Mouse (Mus musculus): Measurements from ENCODE around the gene Kdm2a.

Kdm2a gene

DNA sequence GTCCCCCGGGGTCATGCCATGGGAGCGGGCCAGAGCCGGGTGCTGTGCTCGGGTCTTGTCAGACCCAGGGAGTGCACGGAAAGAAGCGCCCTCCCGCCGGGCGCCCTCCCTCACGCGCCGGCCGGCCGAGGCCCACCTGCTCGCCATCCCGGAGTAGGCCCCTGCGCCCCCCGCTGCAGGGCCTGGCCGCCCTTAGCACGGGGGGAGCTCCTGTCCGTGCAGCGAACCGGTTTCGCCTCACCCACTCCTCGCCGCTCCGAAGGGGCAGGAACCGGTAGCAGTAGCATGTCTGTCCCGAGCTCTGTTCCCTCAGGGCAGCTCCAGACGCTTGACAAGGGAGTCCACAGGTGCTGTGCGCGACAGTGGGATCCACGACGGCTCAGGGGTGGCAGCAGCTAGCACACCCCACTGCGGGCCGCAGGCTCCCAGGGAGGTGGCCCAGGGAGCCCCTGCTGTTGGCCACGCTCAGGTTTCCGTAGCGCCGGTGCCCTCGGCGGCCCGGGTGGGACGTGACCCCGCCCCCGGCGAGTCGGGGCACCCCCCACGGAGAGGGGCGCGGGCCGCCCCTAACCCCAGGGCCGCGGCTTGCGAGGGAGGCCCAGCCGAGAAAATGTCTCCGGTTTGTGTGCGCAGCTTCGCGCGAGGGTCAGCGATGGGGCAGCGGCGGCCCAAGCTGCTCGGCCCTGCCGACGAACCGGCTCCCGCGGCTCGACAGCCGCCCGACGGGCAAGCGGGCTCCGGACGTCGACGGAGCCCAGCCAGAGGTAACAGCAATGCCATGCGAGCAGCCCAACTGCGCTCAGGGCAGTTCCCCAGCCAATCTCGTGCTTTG lies at the start of gene Kdm2a:
Kdm2a (minus strand) TSS at position 488 of the 832 bp plus-strand sequence.
- DNase-seq (ENCODE audit: low spot score in 2 of 2), result peak; percentile 65 to 75

DNA sequence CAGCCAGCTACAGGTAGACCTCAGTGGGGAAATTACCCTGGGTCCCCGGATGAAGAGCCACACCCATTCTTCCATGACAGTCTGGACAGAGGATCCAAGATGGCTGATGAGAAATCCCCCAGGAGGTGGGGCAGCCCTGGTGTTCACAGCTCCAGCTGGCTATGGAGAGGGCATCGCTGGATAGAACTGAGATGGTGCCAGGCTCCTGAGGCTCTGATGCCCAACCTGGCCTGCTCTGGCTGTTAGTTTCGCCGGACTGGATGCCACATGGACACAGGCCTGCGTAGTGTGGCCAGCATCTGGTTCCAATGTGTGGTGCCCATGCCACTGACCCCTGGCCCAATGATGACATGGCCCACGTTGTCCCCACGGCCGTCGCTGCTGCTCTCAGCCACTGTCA lies 49.4 kb upstream of the Kdm2a start:
- DNase-seq (ENCODE audit: low spot score in 2 of 2), result no peak

DNA sequence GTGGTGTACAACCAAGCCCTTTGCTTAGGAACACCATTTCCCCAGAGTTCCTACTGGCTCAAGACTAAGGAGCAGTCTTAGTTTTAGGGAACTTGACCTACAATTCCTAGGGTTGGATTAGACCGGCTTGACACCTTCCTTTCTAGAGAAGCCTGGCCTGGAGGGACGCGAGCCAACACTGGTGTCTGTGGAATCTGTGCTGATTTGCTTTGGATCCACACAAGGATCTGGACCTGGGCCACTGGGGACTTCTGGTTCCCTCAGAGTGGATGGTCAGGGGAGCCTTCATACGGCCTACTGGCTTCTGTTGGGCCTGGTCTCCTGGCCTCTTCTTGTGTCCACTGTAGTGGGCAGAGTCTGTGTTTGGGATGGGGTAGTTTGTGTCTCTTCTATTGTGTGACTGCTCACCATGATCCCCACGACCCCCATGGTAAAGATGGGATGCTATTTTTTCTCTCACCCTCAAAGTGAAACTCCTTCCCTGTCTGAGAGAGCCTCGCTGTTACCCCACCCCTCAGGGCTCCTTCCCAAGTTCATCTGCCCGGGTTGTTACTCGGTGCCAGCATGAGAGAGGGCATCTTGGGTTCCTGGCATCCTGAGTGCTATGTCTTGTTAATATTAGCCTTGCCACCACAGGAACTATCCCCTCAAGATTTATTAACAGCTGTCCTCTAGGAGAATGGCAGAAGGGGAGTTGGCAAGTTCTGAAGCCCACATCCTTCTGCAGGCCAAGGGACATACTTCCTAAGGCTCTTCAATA lies 48.8 kb upstream of the Kdm2a start:
- no peak for DNase-seq (ENCODE audit: low spot score in 2 of 2)

DNA sequence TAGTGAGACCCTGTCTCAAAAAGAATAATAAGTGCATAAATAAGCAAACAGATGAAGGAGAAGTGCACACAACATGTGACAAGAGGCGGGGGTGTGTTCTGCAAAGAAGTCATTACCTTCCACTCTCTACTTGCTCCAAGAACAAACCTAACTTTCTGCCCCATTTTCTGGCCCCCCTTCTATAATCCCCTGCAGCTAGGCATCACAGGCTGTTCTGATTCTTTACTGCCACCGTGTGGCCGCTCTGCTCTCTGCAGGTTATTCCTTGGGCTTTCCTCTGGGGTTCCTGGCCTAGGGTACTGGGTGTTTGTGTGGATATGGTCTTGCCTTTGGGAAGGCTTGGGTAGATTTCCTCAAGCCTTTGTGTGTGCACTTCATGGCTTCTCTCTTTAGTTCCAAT lies 44.3 kb upstream of the Kdm2a start:
- peak; percentile 57 to 77 for DNase-seq (ENCODE audit: low spot score in 2 of 2)

DNA sequence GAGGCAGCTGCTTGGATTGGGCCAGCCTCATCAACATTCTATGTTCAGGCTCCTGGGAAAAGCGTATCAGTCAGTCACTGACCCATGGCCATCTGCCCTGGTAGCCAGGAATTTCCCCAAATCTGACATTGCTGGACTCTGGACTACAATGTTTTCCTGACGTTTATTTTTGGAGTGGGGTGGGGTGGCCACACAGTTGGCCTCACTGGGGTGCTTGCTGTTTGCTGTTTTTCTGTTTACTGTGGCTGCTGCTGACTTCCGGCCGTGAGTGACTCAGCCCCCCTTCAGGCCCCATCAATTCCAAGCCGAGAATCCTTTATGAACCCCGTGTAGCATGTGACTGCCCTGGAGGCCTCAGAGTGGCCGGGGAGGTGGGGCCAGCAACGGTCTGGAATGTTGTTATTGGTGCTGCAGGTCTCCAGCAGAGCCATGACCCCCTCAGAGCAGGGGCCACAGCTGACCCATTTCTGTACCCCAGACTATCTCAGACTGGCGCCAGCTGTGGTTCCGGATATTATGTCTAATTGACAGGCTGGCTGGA lies 43.6 kb upstream of the Kdm2a start:
- DNase-seq (ENCODE audit: low spot score in 2 of 2), result peak in 1 of 2 experiments; percentile 40

DNA sequence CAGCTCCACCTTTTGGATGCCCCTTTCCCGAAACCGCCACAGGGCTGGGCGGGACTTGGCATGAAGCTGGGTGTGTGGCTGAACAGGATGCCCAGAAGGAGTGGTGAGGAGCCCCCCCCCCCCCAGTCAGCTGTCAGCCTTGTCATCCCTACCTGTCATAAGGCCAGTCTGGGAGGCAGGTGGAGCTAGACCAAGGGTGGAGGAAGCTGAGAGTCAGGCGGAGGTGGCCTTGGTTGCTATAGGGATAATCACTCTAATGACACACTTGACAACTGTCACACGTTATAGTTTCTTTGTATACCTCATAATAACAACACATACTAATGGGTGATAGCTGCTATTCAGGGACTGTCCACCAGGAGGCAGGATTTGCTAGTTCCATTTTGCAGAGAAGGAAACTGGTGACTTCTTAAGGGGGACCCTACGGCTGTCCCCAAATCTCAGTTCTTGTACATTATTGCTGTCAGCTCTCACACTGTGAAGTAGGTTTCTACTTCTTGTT lies 43.1 kb upstream of the Kdm2a start:
- peak; percentile 60 to 77 for DNase-seq (ENCODE audit: low spot score in 2 of 2)

DNA sequence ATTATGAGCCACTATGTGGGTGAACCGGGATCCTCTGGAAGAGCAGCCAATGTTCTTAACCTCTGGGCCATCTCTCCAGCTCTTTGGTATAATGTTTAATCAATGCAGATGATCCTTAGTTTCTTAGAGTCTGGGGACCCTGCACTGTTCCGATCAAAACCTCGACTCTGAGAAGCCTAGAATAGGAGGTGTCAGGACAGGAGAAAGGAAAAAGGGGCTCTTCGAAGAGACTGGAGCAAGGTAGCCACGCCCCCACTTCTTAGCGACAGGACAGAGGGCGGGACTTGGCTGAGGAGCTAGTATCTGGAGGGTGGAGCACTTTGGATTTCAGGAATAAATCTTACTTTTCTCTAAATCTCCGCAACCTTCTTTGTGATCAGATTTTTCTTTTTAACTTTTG lies 42.1 kb upstream of the Kdm2a start:
- DNase-seq (ENCODE audit: low spot score in 2 of 2), result no peak

DNA sequence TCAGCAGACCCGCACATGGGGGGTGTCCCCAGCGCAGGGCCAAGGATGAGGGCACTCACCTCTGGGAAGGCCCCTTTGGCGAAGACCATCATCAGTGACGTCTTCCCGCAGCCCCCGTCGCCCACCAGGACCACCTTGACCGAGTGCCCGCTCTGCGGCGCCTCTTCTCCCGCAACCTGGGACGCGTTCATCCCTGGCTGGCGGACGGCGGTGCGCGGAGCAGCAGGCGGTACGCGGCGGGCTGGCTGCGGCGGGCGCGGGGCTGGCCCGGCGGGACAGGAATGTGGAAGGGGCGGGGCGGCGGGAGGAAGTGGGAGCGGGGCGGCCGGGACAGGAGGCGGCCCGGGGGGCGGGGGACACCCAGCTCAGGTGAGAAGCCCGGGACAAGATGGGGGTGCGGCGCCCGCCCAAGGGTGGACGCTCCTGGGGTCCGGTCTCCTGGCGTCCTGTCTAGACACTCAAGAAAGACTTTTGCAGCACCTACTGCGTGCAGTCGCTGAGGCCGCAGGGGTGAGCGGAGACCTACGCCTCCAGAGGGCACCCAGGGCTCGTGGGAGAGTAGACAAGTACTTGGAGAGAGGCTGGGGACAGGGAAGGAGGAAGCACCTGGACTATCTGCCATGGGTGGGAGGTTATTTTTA lies 41.2 kb upstream of the Kdm2a start, which contains the start of gene Rhod:
Rhod (minus strand) TSS at position 272 of the 641 bp plus-strand sequence.
- peak in 1 of 2 experiments; percentile 37 for DNase-seq (ENCODE audit: low spot score in 2 of 2)

DNA sequence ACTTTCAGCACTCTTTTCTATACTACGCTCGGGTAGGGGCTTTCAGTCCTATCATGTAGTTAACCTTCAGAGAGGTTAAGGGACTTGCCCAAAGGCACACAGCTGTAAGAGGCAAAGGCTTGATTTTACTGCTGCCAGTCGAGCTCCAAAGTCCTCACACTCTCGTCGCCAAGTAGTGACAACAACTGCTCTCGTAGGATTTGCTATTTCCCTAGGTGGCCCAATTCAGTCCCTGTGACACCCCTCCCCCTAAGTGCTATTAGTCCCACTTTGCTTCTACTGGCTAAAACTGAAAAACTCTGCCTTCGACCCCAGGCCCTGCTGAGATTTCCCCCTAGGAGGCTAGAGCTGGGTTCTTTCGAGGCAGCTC lies 40.7 kb upstream of the Kdm2a start:
- DNase-seq (ENCODE audit: low spot score in 2 of 2), result no peak

DNA sequence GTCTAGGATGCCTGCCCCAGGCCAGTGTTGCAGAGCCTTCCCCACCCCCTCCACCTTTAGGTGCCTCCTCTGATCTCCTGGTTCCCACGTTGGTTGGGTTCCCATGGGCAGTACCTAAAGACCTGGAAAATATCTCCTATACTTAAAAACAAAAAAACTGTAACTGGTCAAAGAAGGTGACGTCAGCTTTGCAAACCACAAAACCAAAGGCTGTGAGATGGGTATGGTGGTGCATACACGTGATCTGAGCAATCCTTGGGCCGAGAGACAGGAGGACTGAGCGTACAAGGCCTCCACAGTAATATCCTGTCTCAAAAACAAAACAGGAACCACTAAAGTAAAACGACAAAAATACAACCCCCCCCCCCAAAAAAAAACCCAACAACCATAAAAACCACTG lies 39.8 kb upstream of the Kdm2a start:
- DNase-seq (ENCODE audit: low spot score in 2 of 2), result no peak

DNA sequence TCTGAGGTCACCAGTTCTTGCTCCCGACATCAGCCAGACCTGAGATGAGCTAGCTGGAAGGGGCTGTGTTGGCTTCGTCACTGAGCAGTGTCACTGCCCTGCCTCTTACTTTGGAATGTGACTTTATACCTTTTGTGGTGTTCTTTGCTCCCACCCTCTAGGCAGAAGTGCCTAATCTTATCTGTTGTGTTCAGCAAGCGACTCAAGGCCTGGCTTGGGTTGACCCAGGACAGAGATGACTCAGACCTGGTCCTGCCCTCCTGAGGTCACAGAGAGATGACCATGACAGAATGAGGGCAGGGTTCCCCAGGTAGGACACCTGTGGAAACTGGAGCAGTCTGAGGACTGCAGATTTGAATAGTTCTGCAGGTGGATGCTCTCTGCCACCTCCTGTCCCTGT lies 38.2 kb upstream of the Kdm2a start:
- no peak for DNase-seq (ENCODE audit: low spot score in 2 of 2)

DNA sequence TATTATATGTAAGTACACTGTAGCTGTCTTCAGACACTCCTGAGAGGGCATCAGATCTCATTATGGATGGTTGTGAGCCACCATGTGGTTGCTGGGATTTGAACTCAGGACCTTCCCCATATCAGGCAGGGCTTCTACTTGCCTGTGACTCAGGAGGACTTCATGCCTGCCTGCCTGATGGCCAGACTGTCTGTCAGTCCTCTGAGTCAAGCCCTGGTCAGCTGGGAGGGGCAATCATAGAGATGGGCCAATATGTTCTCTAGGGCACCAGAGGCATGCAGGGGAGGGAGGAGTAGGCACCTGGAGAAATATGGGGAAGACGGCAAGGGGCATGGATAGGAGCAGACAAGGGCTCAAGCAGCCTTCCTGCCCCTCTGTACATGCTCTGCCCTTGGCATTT lies 36.9 kb upstream of the Kdm2a start:
- DNase-seq (ENCODE audit: low spot score in 2 of 2), result no peak

DNA sequence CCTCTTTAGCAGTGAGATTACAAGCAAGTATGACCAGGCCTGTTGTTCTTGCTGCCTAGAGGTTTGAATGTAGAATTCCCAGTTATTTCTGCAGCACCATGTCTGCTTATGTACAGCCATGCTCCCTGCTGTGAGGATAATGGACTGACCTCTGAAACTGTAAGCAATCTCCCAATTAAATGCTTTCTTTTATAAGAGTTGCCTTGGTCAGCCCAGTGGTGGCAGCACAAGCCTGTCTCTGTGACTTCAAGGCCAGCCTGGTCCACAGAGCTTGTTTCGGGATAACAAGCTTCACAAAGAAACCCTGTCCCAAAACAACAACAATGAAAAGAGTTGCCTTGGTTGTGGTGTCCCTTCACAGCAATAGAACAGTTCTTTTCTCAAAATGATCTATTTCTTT lies 35.7 kb upstream of the Kdm2a start:
- DNase-seq (ENCODE audit: low spot score in 2 of 2), result no peak

DNA sequence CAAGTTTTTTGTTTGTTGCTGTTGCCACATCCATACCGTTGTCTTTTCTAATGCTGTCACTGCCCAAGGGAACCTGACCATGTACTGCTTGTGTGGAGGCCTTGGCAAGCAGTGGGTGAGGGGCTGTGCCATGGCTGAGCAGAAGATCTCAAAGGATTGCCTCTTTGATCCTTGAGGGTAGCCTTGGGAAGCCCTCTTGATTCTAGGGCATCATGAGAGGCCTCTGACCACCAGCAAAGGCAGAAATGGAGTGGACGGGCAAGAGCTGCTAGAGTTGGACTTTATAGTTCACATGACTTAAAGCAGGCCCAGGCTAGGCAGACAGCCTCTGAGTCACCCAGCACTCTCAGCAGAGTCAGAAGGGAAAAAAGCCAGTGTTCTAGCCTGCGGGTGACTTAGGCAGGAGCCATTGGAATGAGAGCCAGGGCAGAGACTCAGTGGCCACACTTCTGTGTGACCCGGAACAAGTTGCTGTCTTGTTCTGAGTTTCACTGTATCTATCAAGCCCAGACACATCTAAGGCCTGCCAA lies 32.1 kb upstream of the Kdm2a start:
- no peak for DNase-seq (ENCODE audit: low spot score in 2 of 2)

DNA sequence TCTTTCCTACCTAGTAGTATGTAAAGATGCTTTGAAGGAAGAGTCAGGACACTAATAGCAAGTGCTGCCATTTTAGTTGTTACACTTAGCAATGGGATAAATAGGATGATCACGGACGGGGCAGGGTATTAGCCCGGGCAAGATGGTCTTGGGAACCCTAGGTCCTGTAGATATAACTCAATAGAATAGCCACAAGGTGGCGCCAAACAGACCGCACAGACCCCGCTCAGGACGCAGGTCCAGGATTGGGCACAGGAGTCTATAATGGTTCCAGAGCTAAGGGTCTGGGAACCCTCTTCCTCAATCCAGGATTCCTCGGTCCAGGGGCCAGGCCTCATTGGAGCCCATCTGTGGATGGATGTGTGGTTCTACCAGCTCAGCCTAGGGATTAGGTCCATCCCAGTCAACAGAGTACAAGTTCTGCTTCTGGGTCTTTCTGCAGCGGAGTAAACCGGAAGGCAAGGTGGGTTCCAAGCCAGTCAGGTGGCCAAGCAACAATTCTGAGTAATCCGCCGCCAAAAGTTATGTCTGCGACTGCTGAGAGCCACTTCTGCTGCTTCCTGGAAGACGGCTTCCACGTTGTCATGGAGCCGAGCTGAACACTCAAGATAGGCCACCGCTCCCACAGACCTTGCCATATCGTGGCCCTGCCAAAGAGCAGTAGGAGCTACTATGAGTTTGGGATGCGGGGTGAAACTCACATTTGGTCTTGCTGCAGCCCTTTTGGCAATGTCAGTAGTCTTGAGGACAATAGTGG lies 27.7 kb upstream of the Kdm2a start:
- DNase-seq (ENCODE audit: low spot score in 2 of 2), result peak in 1 of 2 experiments; percentile 59

DNA sequence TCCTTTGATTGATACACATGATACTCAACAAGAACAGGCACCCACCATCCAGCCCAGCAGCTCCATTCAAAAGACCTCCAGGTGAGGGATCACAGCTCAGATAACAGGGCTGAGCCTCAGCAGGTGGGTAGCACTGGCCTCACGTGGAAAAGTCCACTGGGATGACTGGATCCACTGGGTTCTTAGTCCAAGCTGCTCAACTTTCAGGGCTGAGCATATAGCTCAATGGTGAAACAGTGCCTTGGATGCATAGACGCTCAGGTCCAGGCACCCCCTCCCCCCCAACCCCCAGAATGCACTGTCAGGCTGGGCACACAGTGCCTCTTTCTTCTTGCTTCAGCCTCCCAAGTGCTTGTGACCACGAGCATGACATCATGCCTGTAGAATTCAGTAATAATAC lies 24.9 kb upstream of the Kdm2a start:
- DNase-seq (ENCODE audit: low spot score in 2 of 2), result no peak

DNA sequence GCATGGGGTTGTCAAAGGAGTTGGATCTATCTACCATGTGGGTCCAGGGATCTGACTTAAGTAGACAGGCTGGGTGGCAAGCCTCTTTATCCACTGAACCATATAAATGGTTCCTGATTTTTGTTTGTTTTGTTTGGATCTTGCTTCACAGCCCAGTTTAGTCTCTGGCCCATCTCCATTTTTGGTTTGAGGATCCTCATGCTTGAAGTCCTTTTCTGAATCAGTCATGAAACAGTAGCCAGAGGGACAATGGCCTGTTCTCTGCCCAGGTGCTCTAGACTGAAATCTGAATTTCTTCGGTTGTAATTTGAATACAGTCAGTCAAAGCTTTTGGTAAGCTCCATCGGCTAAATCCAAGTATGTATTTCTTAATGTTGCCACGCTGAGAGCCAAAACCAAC lies 24.5 kb upstream of the Kdm2a start:
- DNase-seq (ENCODE audit: low spot score in 2 of 2), result no peak

DNA sequence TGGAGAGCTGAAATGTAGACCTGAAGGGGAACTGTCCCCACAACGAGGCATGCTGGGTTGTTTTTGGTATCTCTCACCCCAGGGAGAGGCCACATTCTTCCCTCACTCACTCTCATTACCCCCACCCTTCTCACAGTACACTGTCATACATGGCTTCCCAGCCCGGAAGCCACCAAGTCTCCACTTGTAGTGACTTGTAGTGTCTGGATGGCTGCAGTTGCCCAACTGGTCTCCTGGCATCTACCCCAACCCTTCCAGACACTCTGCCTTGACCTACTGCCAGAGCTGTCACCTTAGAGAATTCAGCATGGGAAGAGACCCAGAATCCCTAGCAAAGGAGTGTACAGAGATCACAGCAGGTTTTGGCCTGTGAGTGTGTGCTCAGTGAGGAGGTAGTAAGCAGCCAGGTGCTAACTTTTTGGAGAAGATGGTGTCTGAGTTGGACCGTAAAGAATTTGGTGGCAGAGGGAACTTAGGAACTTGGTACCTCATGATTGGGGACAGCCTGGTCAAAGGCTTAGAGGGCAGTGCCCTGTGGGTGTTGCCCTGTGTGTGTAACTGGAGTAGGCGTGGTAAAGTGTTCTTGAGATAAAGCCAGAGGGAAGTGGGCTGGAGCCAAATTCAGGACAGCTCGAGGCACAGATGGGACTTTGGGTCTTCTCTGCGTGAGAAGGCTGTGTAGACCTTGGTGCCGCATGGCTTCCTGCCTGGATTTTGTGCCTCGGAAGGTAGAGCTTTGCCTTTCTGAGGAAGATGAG lies 22.2 kb upstream of the Kdm2a start:
- no peak for DNase-seq (ENCODE audit: low spot score in 2 of 2)

DNA sequence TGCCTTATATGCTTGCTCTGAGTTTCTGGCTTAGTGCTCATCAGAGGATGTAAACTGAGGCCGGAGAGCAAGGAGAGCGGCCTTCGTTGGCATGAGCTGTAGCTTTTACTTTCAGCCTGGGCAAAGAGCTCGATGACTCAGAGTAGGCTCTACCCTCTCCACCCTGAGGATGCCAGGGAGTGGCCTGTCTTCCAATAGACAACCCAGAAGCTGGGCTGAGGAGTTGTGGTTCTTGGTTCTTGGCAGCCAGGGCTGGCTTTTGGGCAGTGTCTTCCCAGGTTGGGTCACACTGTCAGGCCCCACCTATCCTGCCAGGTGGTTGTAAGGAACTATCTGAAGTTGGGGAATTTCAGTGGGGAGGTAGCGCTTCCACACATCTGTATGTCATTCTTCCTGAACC lies 21.6 kb upstream of the Kdm2a start:
- no peak for DNase-seq (ENCODE audit: low spot score in 2 of 2)

DNA sequence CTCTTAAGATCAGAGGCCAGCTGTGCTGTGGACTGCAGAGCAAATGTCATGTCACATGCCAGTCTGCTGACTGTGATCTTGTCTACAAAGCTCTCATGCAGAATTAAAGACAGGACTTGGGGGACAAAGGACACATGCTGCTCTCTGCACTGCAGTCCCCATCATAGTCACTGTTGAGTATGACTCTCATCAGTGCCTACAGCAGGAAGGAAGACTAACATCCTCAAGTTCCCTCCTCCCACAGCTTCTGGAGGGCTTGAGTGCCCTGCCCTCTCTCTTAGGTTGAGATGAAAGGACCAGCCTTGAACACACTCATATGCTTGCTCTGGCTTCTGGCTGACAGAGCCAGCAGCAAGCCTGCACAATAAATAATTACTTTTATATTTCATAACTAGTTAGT lies 19.6 kb upstream of the Kdm2a start:
- DNase-seq (ENCODE audit: low spot score in 2 of 2), result no peak

All from spleen, postnatal 10 days (tissue).